Mouse (Mus musculus) hindbrain, embryonic 14.5 days (tissue): Measurements from ENCODE around the gene Ttyh2. TPM values are rescaled to one million over a fixed set of nuclear protein-coding genes. Genes with fewer than 3 reads are reported as not detected.

Experiments
- ATAC-seq: fragments of 200-750 bp; cut with Nextera tagmentation; 2 replicates; pipeline ENCODE4 v1.8.0; 2017; ENCODE audit warnings: moderate number of reproducible peaks, mild to moderate bottlenecking, moderate TSS enrichment, moderate library complexity; ENCODE audit not compliant: low FRiP score
- DNase-seq: peaks from one replicate; pipeline ENCODE4 v3.0.0-alpha.2; 2015; ENCODE audit warnings: low spot score
- H3K27ac ChIP-seq: fragments of 300-500 bp; sonication (generic); 2 replicates; pipeline ENCODE4 v1.5.1; 2014; ENCODE audit warnings: mild to moderate bottlenecking, moderate library complexity
- H3K27me3 ChIP-seq: fragments of 300-500 bp; sonication (generic); 2 replicates; pipeline ENCODE4 v1.6.1; 2014; ENCODE audit warnings: mild to moderate bottlenecking, low read length, mixed read lengths; ENCODE audit not compliant: control insufficient read depth, insufficient read depth
- H3K36me3 ChIP-seq: fragments of 300-500 bp; sonication (generic); replicated peaks from 2 replicates; pipeline ENCODE4 v1.6.1; 2014; ENCODE audit not compliant: control insufficient read depth, insufficient read depth
- H3K4me1 ChIP-seq: fragments of 300-500 bp; sonication (generic); replicated peaks from 2 replicates; pipeline ENCODE4 v1.6.1; 2014; ENCODE audit warnings: antibody characterized with exemption, low read length, mixed read lengths; ENCODE audit not compliant: control insufficient read depth, insufficient read depth
- H3K4me2 ChIP-seq: fragments of 300-500 bp; sonication (generic); replicated peaks from 2 replicates; pipeline ENCODE4 v1.6.1; 2014; ENCODE audit warnings: mild to moderate bottlenecking, moderate library complexity
- H3K4me3 ChIP-seq: fragments of 300-500 bp; sonication (generic); replicated peaks from 2 replicates; pipeline ENCODE4 v1.5.1; 2014; ENCODE audit warnings: mild to moderate bottlenecking, low read length
- H3K9ac ChIP-seq: fragments of 300-500 bp; sonication (generic); 2 replicates; pipeline ENCODE4 v1.6.1; 2014
- H3K9me3 ChIP-seq: fragments of 300-500 bp; sonication (generic); 2 replicates; pipeline ENCODE4 v1.6.1; 2016; ENCODE audit warnings: low read length; ENCODE audit not compliant: control insufficient read depth
- WGBS: fragments of 180-500 bp; shearing (Covaris S2); extraction: QIAGEN DNeasy Blood & Tissue Kit; methylation state at CpG from one replicate; pipeline ENCODE4 v1.1.7; 2014; 5-methylcytosine and 5-hydroxymethylcytosine counted together
- polyA plus RNA-seq: library from polyadenylated mRNA; unstranded; fragments of >200 nt; fragmentation: Nextera tagmentation; extraction: Ambion mirVana; gene quantifications from 2 replicates; pipeline ENCODE4 v1.2.1, GENCODE M21; 2014

Gene Ttyh2
- polyA plus RNA-seq, 1 experiment from 2014 or later: 35.1 TPM

GRCm38 (mm10) chr11:114727826-114728186 is 52.6 kb downstream of the Ttyh2 start:
- Histone ChIP-seq H3K4me2 (peak overlapping the region; percentile 67), H3K9me3 (0 out of 2 replicates have a peak, but pooled peaks cover 3% of the 10 kb centered on the region), H3K9ac (peak overlapping the region; percentile 48), H3K36me3 (no peaks in the 10 kb centered on the region), H3K27me3 (no peaks in the 10 kb centered on the region), H3K27ac (peak overlapping the region; percentile 7; the same call in 1 of the 2 replicates), H3K4me3 (peak overlapping the region; percentile 29; the same call in 1 of the 2 replicates), H3K4me1 (peaks cover 12% of the 10 kb centered on the region)
- ATAC-seq (no peak), DNase-seq (no peak)
- WGBS: 28% methylated on average over 5 of the region's 5 CpGs

GRCm38 (mm10) chr11:114728333-114728732 is 53.1 kb downstream of the Ttyh2 start:
- no peaks in the 10 kb centered on the region for H3K27me3 ChIP-seq
- no peak overlapping the region for H3K9ac ChIP-seq
- no peak overlapping the region for H3K4me3 ChIP-seq
- no peaks in the 10 kb centered on the region for H3K36me3 ChIP-seq
- no peak for DNase-seq
- WGBS: 42% methylated on average over 5 of the region's 5 CpGs
- H3K9me3 ChIP-seq: 0 out of 2 replicates have a peak, but pooled peaks cover 3% of the 10 kb centered on the region
- H3K4me1 ChIP-seq: peaks cover 12% of the 10 kb centered on the region
- no peak for ATAC-seq
- H3K4me2 ChIP-seq: no peak overlapping the region
- no peak overlapping the region for H3K27ac ChIP-seq

DNA sequence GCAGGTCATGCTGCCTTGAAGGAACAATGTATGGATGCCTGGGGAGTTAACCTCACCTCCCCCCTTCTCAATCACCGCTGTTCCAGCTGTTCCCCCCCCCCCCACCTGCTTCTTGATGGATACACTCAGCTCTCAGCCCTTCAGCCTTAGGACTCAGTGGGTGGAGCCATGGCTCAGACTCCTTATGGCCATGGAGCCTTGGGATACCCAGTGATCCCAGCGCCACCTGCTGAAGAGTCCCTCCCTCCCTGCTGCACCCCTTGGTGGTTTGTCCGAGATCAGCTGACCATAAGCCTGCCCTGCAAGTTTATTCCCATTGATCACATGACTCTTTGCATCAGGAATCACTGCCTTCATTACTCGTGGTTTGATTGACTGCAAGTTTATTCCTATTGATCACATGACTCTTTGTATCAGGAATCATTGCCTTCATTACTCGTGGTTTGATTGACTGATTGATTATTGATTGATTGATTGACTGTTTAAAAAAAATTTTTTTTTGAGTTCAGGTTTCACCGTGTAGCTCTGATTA is 54.7 kb downstream of the Ttyh2 start:
- H3K9ac ChIP-seq: no peak overlapping the region
- DNase-seq (no peak), ATAC-seq (no peak)
- H3K4me3 ChIP-seq: no peak overlapping the region
- no peak overlapping the region for H3K4me2 ChIP-seq
- H3K36me3 ChIP-seq: no peaks in the 10 kb centered on the region
- peaks cover 12% of the 10 kb centered on the region for H3K4me1 ChIP-seq
- WGBS: 48% methylated on average over 6 of the region's 6 CpGs
- no peak overlapping the region for H3K27ac ChIP-seq
- H3K27me3 ChIP-seq: no peaks in the 10 kb centered on the region
- H3K9me3 ChIP-seq: 0 out of 2 replicates have a peak, but pooled peaks cover 3% of the 10 kb centered on the region

GRCm38 (mm10) chr11:114731711-114732110 is 56.5 kb downstream of the Ttyh2 start:
- Histone ChIP-seq H3K27ac (no peak overlapping the region), H3K4me3 (no peak overlapping the region), H3K4me1 (peaks cover 12% of the 10 kb centered on the region), H3K9ac (no peak overlapping the region), H3K4me2 (no peak overlapping the region), H3K36me3 (no peaks in the 10 kb centered on the region), H3K9me3 (no peaks in the 10 kb centered on the region), H3K27me3 (no peaks in the 10 kb centered on the region)
- WGBS: 93% methylated on average over 4 of the region's 4 CpGs
- ATAC-seq (no peak), DNase-seq (no peak)

DNA sequence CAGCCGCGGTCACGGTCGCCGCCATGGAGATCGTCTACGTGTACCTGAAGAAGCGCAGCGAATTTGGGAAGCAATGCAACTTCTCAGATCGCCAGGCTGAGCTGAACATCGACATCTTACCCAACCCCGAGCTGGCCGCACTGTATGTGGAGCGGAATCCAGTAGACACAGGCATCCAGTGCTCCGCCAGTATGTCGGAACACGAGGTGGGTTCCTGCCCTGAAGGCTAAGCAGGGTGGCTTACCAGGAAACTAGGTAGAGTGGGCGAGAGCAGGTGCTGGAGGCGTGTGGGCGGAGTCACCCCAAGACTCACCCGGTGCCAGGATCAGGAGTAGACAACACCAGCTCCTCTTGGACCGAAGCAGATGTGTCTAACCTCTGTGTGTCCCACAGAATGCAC is 57.7 kb downstream of the Ttyh2 start:
- peaks cover 5% of the 10 kb centered on the region for H3K4me1 ChIP-seq
- H3K4me2 ChIP-seq: no peak overlapping the region
- ATAC-seq (no peak), DNase-seq (no peak)
- H3K36me3 ChIP-seq: no peaks in the 10 kb centered on the region
- no peaks in the 10 kb centered on the region for H3K9me3 ChIP-seq
- WGBS: 82% methylated on average over 22 of the region's 22 CpGs
- no peak overlapping the region for H3K9ac ChIP-seq
- H3K4me3 ChIP-seq: no peak overlapping the region
- H3K27me3 ChIP-seq: no peaks in the 10 kb centered on the region
- H3K27ac ChIP-seq: no peak overlapping the region

GRCm38 (mm10) chr11:114736111-114736510 is 60.9 kb downstream of the Ttyh2 start:
- Histone ChIP-seq H3K4me3 (no peak overlapping the region), H3K4me1 (no peaks in the 10 kb centered on the region; the same call in 1 of the 2 replicates), H3K36me3 (no peaks in the 10 kb centered on the region), H3K27ac (no peak overlapping the region), H3K9me3 (no peaks in the 10 kb centered on the region), H3K9ac (no peak overlapping the region), H3K27me3 (no peaks in the 10 kb centered on the region), H3K4me2 (no peak overlapping the region)
- ATAC-seq (no peak), DNase-seq (no peak)
- 85% methylated on average over 2 of the region's 2 CpGs for WGBS

GRCm38 (mm10) chr11:114736913-114737624 is 61.8 kb downstream of the Ttyh2 start:
- WGBS: 21% methylated on average over 11 of the region's 11 CpGs
- H3K27ac ChIP-seq: no peak overlapping the region
- no peak overlapping the region for H3K9ac ChIP-seq
- no peaks in the 10 kb centered on the region for H3K36me3 ChIP-seq
- H3K4me2 ChIP-seq: no peak overlapping the region
- H3K4me3 ChIP-seq: no peak overlapping the region
- no peaks in the 10 kb centered on the region for H3K9me3 ChIP-seq
- no peaks in the 10 kb centered on the region for H3K27me3 ChIP-seq
- H3K4me1 ChIP-seq: peaks cover 6% of the 10 kb centered on the region; the same call in 1 of the 2 replicates
- DNase-seq (peak; percentile 82), ATAC-seq (no peak)

DNA sequence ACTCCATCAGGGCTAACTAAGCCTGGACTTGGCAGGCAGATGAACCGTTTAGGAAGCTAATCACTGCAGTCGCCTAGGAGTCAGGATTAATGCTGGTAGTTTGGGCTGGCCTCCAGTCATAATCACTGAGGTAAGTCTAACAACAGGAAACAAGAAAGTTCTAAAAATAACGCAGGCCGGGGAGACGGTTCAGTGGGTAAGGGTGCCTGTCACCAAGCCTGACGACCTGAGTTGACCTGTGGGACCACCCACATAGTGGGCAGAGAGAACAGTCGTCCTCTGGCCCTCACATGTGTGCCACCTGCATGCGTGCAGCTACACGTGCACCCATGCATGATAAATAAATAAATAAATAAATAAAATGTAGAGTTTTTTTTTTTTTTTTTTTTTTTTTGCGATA is 65.4 kb downstream of the Ttyh2 start:
- WGBS: 25% methylated on average over 10 of the region's 10 CpGs
- DNase-seq: peak; percentile 24
- H3K27ac ChIP-seq: no peak overlapping the region
- no peak overlapping the region for H3K9ac ChIP-seq
- H3K4me2 ChIP-seq: no peak overlapping the region
- H3K27me3 ChIP-seq: no peaks in the 10 kb centered on the region
- no peak overlapping the region for H3K4me3 ChIP-seq
- no peaks in the 10 kb centered on the region for H3K9me3 ChIP-seq
- no peaks in the 10 kb centered on the region for H3K36me3 ChIP-seq
- no peak for ATAC-seq
- H3K4me1 ChIP-seq: peaks cover 6% of the 10 kb centered on the region; the same call in 1 of the 2 replicates

DNA sequence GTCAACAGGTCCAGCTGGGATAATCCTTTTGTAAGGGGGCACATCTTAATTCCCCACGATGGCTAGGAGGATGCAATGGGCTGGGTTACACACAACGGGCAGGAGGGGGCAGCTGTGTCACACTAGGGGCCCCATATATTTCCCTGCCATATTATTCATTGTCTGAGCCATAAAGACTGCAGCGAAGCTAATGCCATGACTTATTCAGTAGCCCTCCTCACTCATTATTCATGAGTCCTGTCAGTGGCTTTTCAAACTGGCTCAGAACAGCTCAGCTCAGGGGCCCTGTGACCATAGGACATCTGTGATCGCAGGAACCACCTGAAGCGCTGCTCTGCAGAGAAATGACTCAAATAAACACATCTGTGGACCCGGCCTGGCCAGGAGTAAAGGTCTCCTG is 66.2 kb downstream of the Ttyh2 start:
- DNase-seq (no peak), ATAC-seq (0 out of 2 replicates have a peak, but pooled peaks have one; percentile 12)
- 6% methylated on average over 6 of the region's 6 CpGs for WGBS

More for the DNA sequence above, 66.2 kb downstream of the Ttyh2 start:
- Histone ChIP-seq H3K9me3 (no peaks in the 10 kb centered on the region), H3K4me3 (no peak overlapping the region), H3K27me3 (no peaks in the 10 kb centered on the region), H3K4me2 (no peak overlapping the region), H3K9ac (no peak overlapping the region), H3K4me1 (peaks cover 6% of the 10 kb centered on the region; the same call in 1 of the 2 replicates), H3K36me3 (no peaks in the 10 kb centered on the region), H3K27ac (no peak overlapping the region)
